Mouse (Mus musculus) MEL (cell line): ENCODE results near the gene Nudt3.

Source experiments
- CHD2 ChIP-seq: IDR thresholded peaks from 2 replicates; pipeline ENCODE4 v1.6.1; 2011; ENCODE audit warnings: low read length, improper control_type of control experiment
- CTCF ChIP-seq, 3 experiments: IDR thresholded peaks in 2 of 3; conservative IDR thresholded peaks in 1 of 3; 2 replicates each; pipeline ENCODE4 v1.5.1; 2011 to 2012; ENCODE audit warnings: low read length in 3 of 3, low read depth in 2 of 3, mild to moderate bottlenecking in 2 of 3, improper control_type of control experiment in 1 of 3, inconsistent platforms in 1 of 3, mixed read lengths in 1 of 3, moderate library complexity in 1 of 3; ENCODE audit not compliant: control insufficient read depth in 1 of 3, insufficient read depth in 1 of 3, poor library complexity in 1 of 3, severe bottlenecking in 1 of 3
- ELF1 ChIP-seq: IDR thresholded peaks from 2 replicates; pipeline ENCODE4 v1.6.1; 2014; ENCODE audit warnings: low read depth, mild to moderate bottlenecking, inconsistent platforms, low read length, improper control_type of control experiment, moderate library complexity
- EP300 ChIP-seq, 2 experiments: IDR thresholded peaks; 2 replicates each; pipeline ENCODE4 v1.6.1; 2011; ENCODE audit warnings: improper control_type of control experiment in 2 of 2, low read length in 2 of 2, low read depth in 1 of 2, mild to moderate bottlenecking in 1 of 2
- GATA1 ChIP-seq: IDR thresholded peaks from 2 replicates; pipeline ENCODE4 v1.6.1; 2011; ENCODE audit warnings: low read depth, low read length, improper control_type of control experiment
- MAFK ChIP-seq: IDR thresholded peaks from 2 replicates; pipeline ENCODE4 v1.6.1; 2011; ENCODE audit warnings: low read depth, mild to moderate bottlenecking, low read length, improper control_type of control experiment, borderline replicate concordance
- MAX ChIP-seq: IDR thresholded peaks from 2 replicates; pipeline ENCODE4 v1.6.1; 2011; ENCODE audit warnings: low read length, improper control_type of control experiment
- MEF2A ChIP-seq: IDR thresholded peaks from 2 replicates; pipeline ENCODE4 v1.6.1; 2014; ENCODE audit warnings: low read depth, mild to moderate bottlenecking, inconsistent platforms, low read length, improper control_type of control experiment; ENCODE audit not compliant: poor library complexity, insufficient replicate concordance, severe bottlenecking; ENCODE audit errors: extremely low read depth
- NRF1 ChIP-seq: IDR thresholded peaks from 2 replicates; pipeline ENCODE4 v1.6.1; 2014; ENCODE audit warnings: low read depth, mild to moderate bottlenecking, inconsistent platforms, low read length, improper control_type of control experiment, moderate library complexity; ENCODE audit not compliant: poor library complexity, insufficient read depth, severe bottlenecking
- POLR2A ChIP-seq, 2 experiments: IDR thresholded peaks; 2 replicates each; pipeline ENCODE4 v1.6.1; 2011 to 2012; ENCODE audit warnings: low read length in 2 of 2, mild to moderate bottlenecking in 2 of 2, control low read depth in 1 of 2, improper control_type of control experiment in 1 of 2, low read depth in 1 of 2, moderate library complexity in 1 of 2; ENCODE audit not compliant: control insufficient read depth in 1 of 2, insufficient read depth in 1 of 2, poor library complexity in 1 of 2
- ZC3H11A ChIP-seq: IDR thresholded peaks from 2 replicates; pipeline ENCODE4 v1.6.1; 2012; ENCODE audit warnings: low read depth, mild to moderate bottlenecking, inconsistent platforms, low read length, improper control_type of control experiment
- ZKSCAN1 ChIP-seq: IDR thresholded peaks from 2 replicates; pipeline ENCODE4 v1.6.1; 2012; ENCODE audit warnings: low read depth, mild to moderate bottlenecking, inconsistent platforms, low read length, improper control_type of control experiment, moderate library complexity

DNA sequence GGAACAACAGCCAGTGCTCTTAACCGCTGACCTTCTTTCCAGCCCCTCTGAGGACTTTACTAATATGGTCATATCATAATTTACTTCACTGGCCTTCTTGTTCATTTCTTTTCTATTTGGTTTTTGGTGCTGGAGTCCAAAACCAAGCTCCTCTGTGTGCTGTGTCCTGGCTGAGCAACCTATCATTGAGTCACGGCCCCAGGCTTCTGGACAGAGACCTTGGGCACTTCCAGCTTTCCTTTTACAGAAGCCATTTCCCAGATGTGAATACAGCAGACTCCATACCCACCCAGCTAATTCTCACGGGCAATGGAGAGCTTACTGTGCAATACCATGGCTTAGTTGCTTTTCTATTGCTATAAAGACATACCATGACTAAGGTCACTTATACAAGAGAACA, 23.0 kb downstream of the Nudt3 start:
- TF ChIP-seq CTCF (IDR thresholded peaks at IDR 0.05 in 2 of 3, conservative IDR thresholded peaks at IDR 0.05 in 1 of 3; ENCODE audit: control insufficient read depth in 1 of 3, insufficient read depth in 1 of 3, low read depth in 2 of 3, low read length in 3 of 3, poor library complexity in 1 of 3, severe bottlenecking in 1 of 3) (no peak), ZC3H11A (no peak), ELF1 (no peak), MAFK (no peak), GATA1 (no peak), MEF2A (no peak), MAX (no peak), NRF1 (no peak), ZKSCAN1 (no peak), EP300 (IDR thresholded peaks at IDR 0.05; ENCODE audit: low read depth in 1 of 2, low read length in 2 of 2) (no peak), POLR2A (IDR thresholded peaks at IDR 0.05; ENCODE audit: control insufficient read depth in 1 of 2, insufficient read depth in 1 of 2, low read depth in 1 of 2, low read length in 2 of 2, poor library complexity in 1 of 2) (no peak), CHD2 (no peak)
